Mouse (Mus musculus) right cerebral cortex, postnatal 36 days (tissue): ENCODE results near the gene Atp5d.

Experiments
- DNase-seq, 2 experiments: peaks; one replicate each; pipeline ENCODE4 v3.0.0; 2022; ENCODE audit warnings: low spot score in 2 of 2, mixed read lengths in 1 of 2

The Atp5d gene

GRCm38 (mm10) chr10:80117736-80118135 is 20.7 kb upstream of the Atp5d start:
- no peak for DNase-seq

DNA sequence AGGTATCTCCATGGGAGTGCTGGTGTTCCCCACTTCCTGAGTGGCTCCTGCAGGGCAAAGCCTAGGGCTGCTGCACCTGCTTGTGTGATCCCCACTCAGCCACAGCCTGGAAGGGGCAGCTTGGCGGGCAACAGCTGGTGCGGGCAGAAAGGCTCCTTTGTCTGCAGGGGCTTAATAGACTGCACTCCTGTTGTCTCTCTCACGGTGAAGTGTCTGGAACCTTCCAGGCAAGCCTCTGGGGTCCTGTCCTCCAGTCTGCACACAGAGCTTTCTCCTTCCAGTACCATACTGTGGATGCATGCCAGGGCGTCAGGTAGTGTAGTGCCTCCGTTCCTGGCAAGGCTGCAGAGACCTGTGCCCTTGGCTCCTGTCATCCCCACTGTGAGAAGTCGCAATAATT is 19.9 kb upstream of the Atp5d start:
- DNase-seq, result no peak

DNA sequence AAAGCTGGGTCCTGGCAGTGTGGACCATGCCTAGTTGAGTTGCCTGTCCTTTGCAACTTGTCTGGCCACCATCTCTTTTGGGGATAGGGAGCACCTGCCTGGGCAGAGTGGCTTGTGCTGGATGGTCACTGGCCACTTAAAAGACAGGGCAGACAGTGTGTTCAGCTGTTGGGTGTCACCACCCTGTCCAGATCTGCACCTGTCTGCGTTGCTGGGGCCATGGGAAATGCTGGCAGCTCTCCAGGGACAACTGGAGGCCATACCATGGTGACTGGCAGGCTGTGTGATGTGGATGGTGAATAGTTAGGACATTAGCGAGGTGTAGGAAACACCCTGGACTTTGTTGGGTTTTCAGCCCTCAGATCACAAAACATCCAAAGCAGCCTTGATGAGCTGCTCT is 18.3 kb upstream of the Atp5d start:
- no peak for DNase-seq

DNA sequence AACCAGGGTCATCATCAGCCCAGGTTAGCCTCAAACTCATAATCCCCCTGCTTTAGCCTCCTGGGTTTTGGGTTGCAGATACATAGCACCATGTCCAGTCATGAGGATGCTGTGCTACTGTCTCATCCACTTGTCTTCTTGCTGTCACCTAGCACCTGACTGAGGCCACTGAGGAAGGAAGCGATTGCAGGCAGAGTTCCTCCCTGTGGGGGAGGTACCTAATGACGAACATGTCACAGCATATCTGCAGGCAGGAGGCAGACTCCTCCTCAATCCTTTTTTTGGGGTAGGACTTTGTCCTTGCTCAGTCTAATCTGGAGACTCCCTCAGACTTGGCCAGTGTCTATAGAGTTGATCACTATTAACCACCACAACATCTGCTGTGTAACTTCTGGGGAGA is 16.8 kb upstream of the Atp5d start:
- no peak for DNase-seq

GRCm38 (mm10) chr10:80123932-80124562 is 14.4 kb upstream of the Atp5d start:
- DNase-seq, result no peak

DNA sequence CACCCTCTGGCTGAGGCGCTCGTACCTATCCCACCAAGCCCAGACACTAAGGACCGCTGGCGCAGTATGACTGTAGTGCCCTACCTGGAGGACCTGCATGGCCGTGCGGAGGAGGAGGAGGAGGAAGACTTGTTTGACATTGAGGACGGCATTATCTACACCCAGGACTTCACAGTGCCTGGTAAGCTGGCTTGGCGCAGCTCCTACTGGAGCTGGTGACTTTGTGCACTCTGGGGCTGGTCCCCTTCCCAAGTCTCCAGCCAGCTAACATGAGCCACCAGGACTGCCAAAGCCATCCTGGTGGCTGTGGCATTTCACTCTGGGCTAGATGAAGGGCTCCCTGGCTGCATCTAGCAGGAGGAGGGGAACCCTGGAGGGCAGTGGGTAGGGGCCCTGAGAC is 10.5 kb upstream of the Atp5d start:
- no peak for DNase-seq

GRCm38 (mm10) chr10:80129846-80130245 is 8.6 kb upstream of the Atp5d start:
- DNase-seq, result no peak

DNA sequence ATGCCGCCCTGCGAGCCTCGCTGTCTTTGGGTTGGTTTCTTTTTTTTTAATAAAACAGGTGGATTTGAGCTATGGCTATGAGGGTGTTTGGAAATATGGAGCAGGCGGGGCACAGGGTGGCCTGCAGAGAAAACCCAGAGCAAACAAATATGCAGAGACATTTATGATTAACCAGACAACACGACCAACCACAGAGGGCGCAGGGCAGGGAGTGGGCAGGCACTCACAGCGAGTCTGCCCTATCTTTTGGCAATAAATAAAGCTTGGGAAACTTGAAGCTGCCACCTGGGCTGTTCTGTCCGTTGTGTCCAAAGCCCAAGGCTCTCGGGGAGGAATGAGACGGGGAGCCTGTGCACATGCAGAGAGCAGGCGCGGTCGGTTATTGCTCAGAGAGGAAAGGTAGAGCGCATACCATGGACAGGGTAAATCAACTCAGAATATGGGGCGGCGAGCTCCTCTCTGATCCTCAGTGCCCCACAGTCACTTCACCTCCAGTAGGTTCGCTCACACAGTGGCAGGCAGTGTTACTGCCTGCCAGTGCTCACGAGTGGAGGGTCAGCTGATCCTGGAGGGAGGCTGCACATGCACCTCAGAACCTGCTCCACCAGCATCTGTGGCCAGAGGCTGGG is 7.9 kb upstream of the Atp5d start:
- no peak for DNase-seq

- no peak for DNase-seq
Measured at GRCm38 (mm10) chr10:80131316-80131951, 7.0 kb upstream of the Atp5d start.

GRCm38 (mm10) chr10:80131952-80132350 is 6.5 kb upstream of the Atp5d start:
- DNase-seq, result no peak

GRCm38 (mm10) chr10:80133226-80133849 is 5.1 kb upstream of the Atp5d start:
- no peak for DNase-seq

DNA sequence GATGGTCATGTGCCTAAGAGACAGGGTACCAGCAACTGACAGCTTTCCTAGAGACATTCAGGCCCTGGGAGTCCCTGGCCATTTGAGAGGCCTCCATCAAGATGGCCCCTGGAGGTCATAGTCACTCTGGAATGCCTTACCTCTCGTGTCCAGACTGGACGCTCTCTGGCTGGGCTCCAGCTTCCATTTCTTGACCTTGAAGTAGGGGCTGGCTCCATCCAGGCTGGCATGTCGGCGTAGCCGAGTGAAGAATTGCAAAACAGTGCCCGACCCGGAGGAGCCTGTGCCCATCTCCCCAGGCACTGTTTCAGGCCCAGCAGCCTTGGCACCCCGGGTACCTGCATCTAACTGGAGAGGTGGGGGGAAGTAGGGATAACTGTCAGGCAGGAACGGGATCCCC is 4.0 kb upstream of the Atp5d start:
- DNase-seq, result no peak

GRCm38 (mm10) chr10:80135161-80135560 is 3.3 kb upstream of the Atp5d start:
- DNase-seq, result no peak

GRCm38 (mm10) chr10:80135641-80136040 is 2.8 kb upstream of the Atp5d start:
- no peak for DNase-seq

GRCm38 (mm10) chr10:80136179-80136951 is 2.1 kb upstream of the Atp5d start:
- no peak for DNase-seq

DNA sequence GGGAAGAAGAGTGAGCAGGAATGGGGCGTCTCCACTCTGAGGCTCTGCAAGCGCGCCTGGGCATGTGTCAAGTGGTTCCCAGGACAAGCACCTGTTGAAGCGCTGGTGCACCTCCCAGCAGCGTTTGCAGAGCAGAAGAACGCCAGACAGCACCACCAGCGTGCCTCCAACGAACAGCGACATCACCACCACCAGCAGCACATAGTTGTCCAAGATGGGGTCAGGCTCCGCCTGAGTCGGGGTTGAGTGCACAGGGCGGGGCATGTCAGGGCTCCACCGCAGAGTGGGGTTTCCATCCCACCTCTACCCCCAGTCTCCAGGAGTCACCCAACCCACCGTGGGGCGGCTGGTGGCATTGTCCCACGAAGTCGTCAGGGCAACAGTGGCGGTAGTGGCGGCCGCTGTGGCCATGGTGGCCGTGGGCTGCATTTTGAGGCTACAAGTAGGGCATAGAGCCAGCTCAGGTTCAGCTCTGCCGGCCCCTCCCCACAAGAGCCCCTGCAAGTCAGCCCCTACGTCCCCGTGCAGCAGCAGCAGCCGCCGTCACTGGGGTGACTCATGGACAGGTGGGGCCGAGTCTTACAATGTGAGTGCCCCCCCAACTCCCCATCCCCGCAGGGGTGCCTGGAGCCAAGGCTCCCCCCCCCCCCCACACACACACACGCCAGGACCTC is 1.3 kb upstream of the Atp5d start:
- no peak for DNase-seq

- no peak for DNase-seq
Measured at GRCm38 (mm10) chr10:80137626-80138552, 543 bp upstream of the Atp5d start.

DNA sequence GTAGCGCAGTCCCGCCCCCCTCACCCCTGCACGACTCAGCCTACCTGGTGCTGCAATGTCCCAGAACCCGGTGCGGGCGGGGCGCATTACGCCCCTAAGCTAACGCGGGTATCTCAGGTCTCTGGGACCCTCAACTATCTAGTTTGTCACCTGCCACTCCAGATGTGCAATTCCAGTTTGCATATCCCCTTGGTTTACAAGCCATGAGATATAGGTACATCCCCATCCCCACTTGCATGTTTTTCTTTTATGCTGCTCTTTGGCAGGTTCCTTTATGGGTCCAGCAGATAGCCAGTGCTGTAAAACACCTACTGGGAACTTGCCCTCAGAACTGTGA is 975 bp downstream of the Atp5d start:
- no peak for DNase-seq

GRCm38 (mm10) chr10:80139975-80140665 is 1.7 kb downstream of the Atp5d start:
- DNase-seq, result no peak

- DNase-seq, result no peak
Measured at GRCm38 (mm10) chr10:80140666-80141035, 2.2 kb downstream of the Atp5d start, which contains the start of gene Cbarp. Cbarp (minus strand) TSS chr10:80140835.
